Mouse (Mus musculus) bone marrow, adult 2 months (tissue): ENCODE results near the gene Srbd1.

Experiments used
- CTCF ChIP-seq: fragments of 200-500 bp; IDR thresholded peaks from 2 replicates; pipeline ENCODE4 v1.5.1; 2011; ENCODE audit warnings: low read length, control low read depth; ENCODE audit not compliant: control insufficient read depth, insufficient read depth
- POLR2A ChIP-seq: fragments of 200-500 bp; IDR thresholded peaks from 2 replicates; pipeline ENCODE4 v1.6.1; 2011; ENCODE audit warnings: low read depth, mild to moderate bottlenecking, control low read depth, low read length, borderline replicate concordance; ENCODE audit not compliant: control insufficient read depth

- TF ChIP-seq POLR2A (no peak), CTCF (no peak)
These were observed 115.8 kb downstream of the Srbd1 start for GRCm38 (mm10) chr17:86029175-86029574.
